Comparison of ENCODE assay signal across 8 mouse cellular contexts in the genomic region with DNA sequence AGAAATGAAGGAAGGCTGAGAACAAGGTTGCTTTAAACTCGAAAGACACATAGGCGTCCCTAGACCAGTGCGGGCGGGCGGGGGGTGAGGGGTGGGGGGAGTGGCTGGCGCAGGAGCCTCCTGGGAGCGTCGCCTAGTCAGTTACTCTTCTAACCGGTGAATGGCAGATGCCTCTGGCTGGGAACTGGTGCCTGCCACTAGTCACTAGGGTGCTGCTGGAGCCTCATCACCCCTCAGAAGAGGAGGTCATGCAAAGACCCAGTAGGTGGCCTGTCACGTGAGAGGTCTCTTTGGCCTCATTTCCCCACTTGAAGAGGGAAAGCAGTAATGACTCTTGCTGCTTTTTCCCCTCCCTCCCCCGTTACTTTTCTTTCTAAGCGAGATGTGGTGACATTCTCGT. TPM values are rescaled to one million over a fixed set of nuclear protein-coding genes. Genes with fewer than 3 reads are reported as not detected.
DNase-seq lines count a peak whose midpoint lies in the region; ATAC-seq lines count a peak whose summit lies in the region.

No protein-coding gene starts in this region.

- no peak for ATAC-seq in liver, embryonic 11.5 days (replicated peaks; ENCODE audit: low FRiP score)
- ATAC-seq in forebrain, embryonic 12.5 days (ENCODE audit: low FRiP score), result no peak
- ATAC-seq in neural tube, embryonic 15.5 days (ENCODE audit: low FRiP score), result peak; percentile 33; the same call in 1 of the 2 replicates

- H3K9ac ChIP-seq in liver, embryonic 11.5 days (ENCODE audit: low read depth, low read length), result no peak overlapping the region
- no peak overlapping the region for H3K9ac ChIP-seq in forebrain, embryonic 12.5 days
- peak overlapping the region; percentile 51; the same call in 1 of the 2 replicates for H3K9ac ChIP-seq in neural tube, embryonic 15.5 days (replicated peaks)

- no peaks in the 10 kb centered on the region for H3K9me3 ChIP-seq in liver, embryonic 11.5 days (ENCODE audit: control insufficient read depth, low read length)
- no peaks in the 10 kb centered on the region for H3K9me3 ChIP-seq in forebrain, embryonic 12.5 days
- no peaks in the 10 kb centered on the region for H3K9me3 ChIP-seq in neural tube, embryonic 15.5 days (replicated peaks)

- intact Hi-C loops in gastrocnemius, postnatal 14 days (cut with DNase I; ENCODE audit: low total_unique reads), result no loop called here

- peaks cover 85% of the 10 kb centered on the region for H3K27me3 ChIP-seq in liver, embryonic 11.5 days (replicated peaks; ENCODE audit: control insufficient read depth, insufficient read depth, low read length)
- peaks cover 85% of the 10 kb centered on the region for H3K27me3 ChIP-seq in forebrain, embryonic 12.5 days
- H3K27me3 ChIP-seq in neural tube, embryonic 15.5 days (replicated peaks), result peaks cover 59% of the 10 kb centered on the region

- DNase-seq in liver, embryonic 11.5 days (ENCODE audit: low spot score), result no peak
- no peak for DNase-seq in liver
- DNase-seq in kidney, postnatal 25 days, result peak; percentile 41 to 66
- no peak for DNase-seq in right cerebral cortex, adult 2 months (ENCODE audit: low spot score in 2 of 2)
- no peak for DNase-seq in gastrocnemius, postnatal 14 days
- DNase-seq in ovary, postnatal 10 days (ENCODE audit: low spot score), result no peak

- 0 out of 2 replicates have a peak, but pooled peaks cover 7% of the 10 kb centered on the region for H3K4me1 ChIP-seq in liver, embryonic 11.5 days (replicated peaks; ENCODE audit: control insufficient read depth, insufficient read depth, low read length)
- H3K4me1 ChIP-seq in forebrain, embryonic 12.5 days, result peaks cover 34% of the 10 kb centered on the region
- H3K4me1 ChIP-seq in neural tube, embryonic 15.5 days, result peaks cover 31% of the 10 kb centered on the region

- no peak overlapping the region for H3K27ac ChIP-seq in liver, embryonic 11.5 days (ENCODE audit: low read depth, low read length)
- H3K27ac ChIP-seq in forebrain, embryonic 12.5 days, result no peak overlapping the region
- no peak overlapping the region for H3K27ac ChIP-seq in neural tube, embryonic 15.5 days (replicated peaks)

- WGBS in liver, embryonic 11.5 days, result 1% methylated on average over 13 of the region's 13 CpGs
- WGBS in forebrain, embryonic 12.5 days, result under 1% methylated on average over 13 of the region's 13 CpGs
- WGBS in neural tube, embryonic 15.5 days, result 2% methylated on average over 13 of the region's 13 CpGs

- no peaks in the 10 kb centered on the region for H3K36me3 ChIP-seq in liver, embryonic 11.5 days (ENCODE audit: control insufficient read depth, insufficient read depth, low read length)
- no peaks in the 10 kb centered on the region for H3K36me3 ChIP-seq in forebrain, embryonic 12.5 days (replicated peaks)
- H3K36me3 ChIP-seq in neural tube, embryonic 15.5 days, result no peaks in the 10 kb centered on the region

- H3K4me3 ChIP-seq in liver, embryonic 11.5 days (ENCODE audit: low read depth, low read length), result no peak overlapping the region
- peak overlapping the region; percentile 55 for H3K4me3 ChIP-seq in forebrain, embryonic 12.5 days (replicated peaks)
- H3K4me3 ChIP-seq in neural tube, embryonic 15.5 days (replicated peaks), result peak overlapping the region; percentile 48

- peak overlapping the region; percentile 5; the same call in 1 of the 2 replicates for H3K4me2 ChIP-seq in liver, embryonic 11.5 days
- peak overlapping the region; percentile 99 for H3K4me2 ChIP-seq in forebrain, embryonic 12.5 days
- peak overlapping the region; percentile 99 for H3K4me2 ChIP-seq in neural tube, embryonic 15.5 days

RNA-seq across cellular contexts. Expression of a gene that starts 1.0 kb away (rescaled TPM):
- not detected in 2 replicates for polyA plus RNA-seq in liver, embryonic 11.5 days (2014; fragmentation: Nextera tagmentation; extraction: Ambion mirVana)
- polyA plus RNA-seq in forebrain, embryonic 12.5 days (2016; fragmentation: Nextera tagmentation; extraction: Ambion mirVana), result 1.5 and 1.6 TPM in 2 replicates
- 1.2 and 2.3 TPM in 2 replicates for polyA plus RNA-seq in neural tube, embryonic 15.5 days (2015; fragmentation: Nextera tagmentation; extraction: Ambion mirVana)
- total RNA-seq in gastrocnemius, postnatal 14 days (2021), result 10 to 100 TPM in 1 of 2 experiments, 1 to 10 TPM in 1; 5.8 to 14.6 TPM

RNA-seq across cellular contexts. Expression of a gene that starts 51.5 kb away (rescaled TPM):
- 151 and 152 TPM in 2 replicates for polyA plus RNA-seq in liver, embryonic 11.5 days (2014; fragmentation: Nextera tagmentation; extraction: Ambion mirVana)
- 134 and 137 TPM in 2 replicates for polyA plus RNA-seq in forebrain, embryonic 12.5 days (2016; fragmentation: Nextera tagmentation; extraction: Ambion mirVana)
- 93.4 and 101 TPM in 2 replicates for polyA plus RNA-seq in neural tube, embryonic 15.5 days (2015; fragmentation: Nextera tagmentation; extraction: Ambion mirVana)
- 10 to 100 TPM; 54.3 to 61.6 TPM for total RNA-seq in gastrocnemius, postnatal 14 days (2021)

Comparison
In these comparisons a context has a peak if more than half of its experiments do, and no peak if none do; other contexts are left out.
1. DNase-seq: peak in kidney, postnatal 25 days (2 of 2); none in liver, embryonic 11.5 days (single experiment), liver (single experiment), right cerebral cortex, adult 2 months (0 of 2), gastrocnemius, postnatal 14 days (single experiment) and ovary, postnatal 10 days (single experiment).
2. H3K4me2 ChIP-seq: peak in every context shown above with its lines; median percentile 99 in forebrain, embryonic 12.5 days; 99 in neural tube, embryonic 15.5 days; 5 in liver, embryonic 11.5 days.